Mouse (Mus musculus): ENCODE data around the gene Tor4a. TPM values are rescaled to one million over a fixed set of nuclear protein-coding genes. Genes with fewer than 3 reads are reported as not detected.
A peak's percentile ranks its signal among the peaks of the same experiment; 100 is the strongest.

Gene Tor4a
- polyA plus RNA-seq, 1 experiment, result 21.8 TPM

GRCm38 (mm10) chr2:25157655-25158054 is 39.0 kb downstream of the Tor4a start:
- 60% methylated on average over 2 of the region's 2 CpGs for WGBS
- no peaks in the 10 kb centered on the region; the same call in 1 of the 2 replicates for H3K4me1 ChIP-seq (ENCODE audit: control insufficient read depth, insufficient read depth, low read length)
- no peak overlapping the region for H3K27ac ChIP-seq (ENCODE audit: insufficient read depth, low read depth, low read length)
- no peak for TF ChIP-seq POLR2A (IDR thresholded peaks at IDR 0.05; ENCODE audit: low read depth, low read length)
- no peak for TF ChIP-seq CTCF (conservative IDR thresholded peaks at IDR 0.05; ENCODE audit: insufficient read depth, insufficient read length, low read depth, low read length)
- no peaks in the 10 kb centered on the region for H3K27me3 ChIP-seq (replicated peaks; ENCODE audit: control insufficient read depth, insufficient read depth, low read length)
- no peak overlapping the region for H3K4me3 ChIP-seq (ENCODE audit: insufficient read depth, low read depth, low read length)
- peak; percentile 73 for DNase-seq
- no peaks in the 10 kb centered on the region for H3K36me3 ChIP-seq (ENCODE audit: control insufficient read depth, insufficient read depth, low read length)

GRCm38 (mm10) chr2:25156990-25157389 is 39.7 kb downstream of the Tor4a start:
- Histone ChIP-seq H3K27me3 (replicated peaks; ENCODE audit: control insufficient read depth, insufficient read depth, low read length) (no peaks in the 10 kb centered on the region), H3K4me1 (ENCODE audit: control insufficient read depth, insufficient read depth, low read length) (no peaks in the 10 kb centered on the region), H3K4me3 (ENCODE audit: insufficient read depth, low read depth, low read length) (no peak overlapping the region), H3K27ac (ENCODE audit: insufficient read depth, low read depth, low read length) (no peak overlapping the region), H3K36me3 (ENCODE audit: control insufficient read depth, insufficient read depth, low read length) (no peaks in the 10 kb centered on the region)
- no peak for DNase-seq
- 46% methylated on average over 2 of the region's 2 CpGs for WGBS
- TF ChIP-seq CTCF (conservative IDR thresholded peaks at IDR 0.05; ENCODE audit: insufficient read depth, insufficient read length, low read depth, low read length) (no peak), POLR2A (IDR thresholded peaks at IDR 0.05; ENCODE audit: low read depth, low read length) (no peak)

GRCm38 (mm10) chr2:25156177-25156576 is 40.5 kb downstream of the Tor4a start:
- H3K4me1 ChIP-seq (ENCODE audit: control insufficient read depth, insufficient read depth, low read length), result no peaks in the 10 kb centered on the region
- H3K36me3 ChIP-seq (ENCODE audit: control insufficient read depth, insufficient read depth, low read length), result no peaks in the 10 kb centered on the region
- no peaks in the 10 kb centered on the region for H3K27me3 ChIP-seq (replicated peaks; ENCODE audit: control insufficient read depth, insufficient read depth, low read length)
- WGBS, result 68% methylated on average over 3 of the region's 3 CpGs
- TF ChIP-seq POLR2A (IDR thresholded peaks at IDR 0.05; ENCODE audit: low read depth, low read length) (no peak), CTCF (conservative IDR thresholded peaks at IDR 0.05; ENCODE audit: insufficient read depth, insufficient read length, low read depth, low read length) (no peak)
- DNase-seq, result peak; percentile 40
- H3K4me3 ChIP-seq (ENCODE audit: insufficient read depth, low read depth, low read length), result no peak overlapping the region
- no peak overlapping the region for H3K27ac ChIP-seq (ENCODE audit: insufficient read depth, low read depth, low read length)

- H3K27me3 ChIP-seq (replicated peaks; ENCODE audit: control insufficient read depth, insufficient read depth, low read length), result no peaks in the 10 kb centered on the region
- no peak overlapping the region for H3K4me3 ChIP-seq (ENCODE audit: insufficient read depth, low read depth, low read length)
- no peaks in the 10 kb centered on the region for H3K4me1 ChIP-seq (ENCODE audit: control insufficient read depth, insufficient read depth, low read length)
- TF ChIP-seq CTCF (conservative IDR thresholded peaks at IDR 0.05; ENCODE audit: insufficient read depth, insufficient read length, low read depth, low read length) (no peak), POLR2A (IDR thresholded peaks at IDR 0.05; ENCODE audit: low read depth, low read length) (no peak)
- H3K27ac ChIP-seq (ENCODE audit: insufficient read depth, low read depth, low read length), result no peak overlapping the region
- H3K36me3 ChIP-seq (ENCODE audit: control insufficient read depth, insufficient read depth, low read length), result no peaks in the 10 kb centered on the region
- DNase-seq, result no peak
- 70% methylated on average over 4 of the region's 4 CpGs for WGBS
These were observed 45.3 kb downstream of the Tor4a start for GRCm38 (mm10) chr2:25151280-25151956.

- no peak for DNase-seq
- Histone ChIP-seq H3K27me3 (replicated peaks; ENCODE audit: control insufficient read depth, insufficient read depth, low read length) (no peaks in the 10 kb centered on the region), H3K36me3 (ENCODE audit: control insufficient read depth, insufficient read depth, low read length) (no peaks in the 10 kb centered on the region), H3K4me3 (ENCODE audit: insufficient read depth, low read depth, low read length) (no peak overlapping the region), H3K27ac (ENCODE audit: insufficient read depth, low read depth, low read length) (no peak overlapping the region), H3K4me1 (ENCODE audit: control insufficient read depth, insufficient read depth, low read length) (0 out of 2 replicates have a peak, but pooled peaks cover 3% of the 10 kb centered on the region)
- WGBS, result 92% methylated on average over 2 of the region's 2 CpGs
- no peak for TF ChIP-seq CTCF (conservative IDR thresholded peaks at IDR 0.05; ENCODE audit: insufficient read depth, insufficient read length, low read depth, low read length)
- TF ChIP-seq POLR2A (IDR thresholded peaks at IDR 0.05; ENCODE audit: low read depth, low read length), result no peak
These were observed 47.0 kb downstream of the Tor4a start for GRCm38 (mm10) chr2:25149643-25150042.

GRCm38 (mm10) chr2:25147892-25148291 is 48.8 kb downstream of the Tor4a start:
- Histone ChIP-seq H3K27ac (ENCODE audit: insufficient read depth, low read depth, low read length) (no peak overlapping the region), H3K4me3 (ENCODE audit: insufficient read depth, low read depth, low read length) (no peak overlapping the region), H3K27me3 (replicated peaks; ENCODE audit: control insufficient read depth, insufficient read depth, low read length) (no peaks in the 10 kb centered on the region), H3K4me1 (ENCODE audit: control insufficient read depth, insufficient read depth, low read length) (0 out of 2 replicates have a peak, but pooled peaks cover 3% of the 10 kb centered on the region), H3K36me3 (ENCODE audit: control insufficient read depth, insufficient read depth, low read length) (no peaks in the 10 kb centered on the region)
- 85% methylated on average over 5 of the region's 5 CpGs for WGBS
- TF ChIP-seq POLR2A (IDR thresholded peaks at IDR 0.05; ENCODE audit: low read depth, low read length) (no peak), CTCF (conservative IDR thresholded peaks at IDR 0.05; ENCODE audit: insufficient read depth, insufficient read length, low read depth, low read length) (no peak)
- no peak for DNase-seq

- Histone ChIP-seq H3K27me3 (replicated peaks; ENCODE audit: control insufficient read depth, insufficient read depth, low read length) (no peaks in the 10 kb centered on the region), H3K36me3 (ENCODE audit: control insufficient read depth, insufficient read depth, low read length) (no peaks in the 10 kb centered on the region), H3K4me3 (ENCODE audit: insufficient read depth, low read depth, low read length) (no peak overlapping the region), H3K4me1 (ENCODE audit: control insufficient read depth, insufficient read depth, low read length) (0 out of 2 replicates have a peak, but pooled peaks cover 3% of the 10 kb centered on the region), H3K27ac (ENCODE audit: insufficient read depth, low read depth, low read length) (no peak overlapping the region)
- TF ChIP-seq CTCF (conservative IDR thresholded peaks at IDR 0.05; ENCODE audit: insufficient read depth, insufficient read length, low read depth, low read length), result no peak
- no peak for TF ChIP-seq POLR2A (IDR thresholded peaks at IDR 0.05; ENCODE audit: low read depth, low read length)
- no peak for DNase-seq
- WGBS, result 86% methylated on average over 5 of the region's 5 CpGs
These were observed 49.3 kb downstream of the Tor4a start for GRCm38 (mm10) chr2:25147398-25147797.

Measured in kidney, adult 2 months (tissue).